Comparison of ENCODE assay signal across 21 mouse cellular contexts in the genomic region with DNA sequence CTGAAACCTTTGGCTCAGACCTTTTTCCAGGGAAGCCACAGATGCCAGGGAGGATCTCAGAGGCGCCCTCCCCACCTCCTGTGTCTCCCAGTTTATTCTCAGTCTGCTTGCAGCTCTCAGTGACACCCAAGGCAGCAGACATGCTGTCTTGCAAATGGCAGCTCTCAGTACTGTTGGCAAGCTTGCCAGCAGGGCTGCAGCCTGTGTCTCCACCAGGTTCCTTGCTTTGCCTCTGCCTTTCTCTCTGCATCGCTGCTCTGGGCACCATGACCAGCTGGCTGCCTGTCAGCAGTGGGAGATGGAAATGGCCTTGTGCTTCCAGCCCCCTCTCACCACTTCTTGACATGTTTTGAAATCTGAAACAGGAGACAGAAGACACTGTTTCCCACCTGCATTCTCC.
DNase-seq lines count a peak whose midpoint lies in the region; ATAC-seq lines count a peak whose summit lies in the region.
"Had no signal": no experiment of that assay in that cellular context is flagged by ENCODE, and none has a peak within 500 bp of the region (broad histone marks: within the 10 kb centered on the region; RNA-seq: fewer than 3 reads in every experiment).

No protein-coding gene starts in this region.

- peak; percentile 84 for DNase-seq in forebrain, embryonic 14.5 days (ENCODE audit: low spot score)
- no peak for DNase-seq in kidney, postnatal 14 days
- DNase-seq in brain, adult 2 months (ENCODE audit: low read depth, low spot score) = peak; percentile 2
- DNase-seq in brain, embryonic 18.5 days (ENCODE audit: low read depth, low spot score) = peak; percentile 56
- DNase-seq in Muller cell, postnatal 12 days (ENCODE audit: inconsistent ontology term) = no peak
- DNase-seq in frontal cortex, adult 2 months (ENCODE audit: extremely low spot score in 1 of 2, low spot score in 1 of 2) = no peak
- DNase-seq: gastrocnemius, postnatal 14 days; heart, adult 2 months; heart, postnatal 36 days; layer of hippocampus, adult 9-11 months; lung, adult 2 months; lung, postnatal 36 days; thymus, adult 18-20 months; thymus, postnatal 4 days had no signal

- no peak overlapping the region for H3K9ac ChIP-seq in forebrain, embryonic 14.5 days (ENCODE audit: low read length)
- no peak overlapping the region for H3K9ac ChIP-seq in forebrain, embryonic 12.5 days
- H3K9ac ChIP-seq in kidney, embryonic 15.5 days = no peak overlapping the region
- H3K9ac ChIP-seq: limb, embryonic 12.5 days; liver, embryonic 12.5 days; neural tube, embryonic 12.5 days; stomach, embryonic 15.5 days had no signal

- no peaks in the 10 kb centered on the region for H3K36me3 ChIP-seq in forebrain, embryonic 14.5 days (ENCODE audit: control insufficient read depth, insufficient read depth, low read length)
- H3K36me3 ChIP-seq in forebrain, embryonic 12.5 days (replicated peaks) = no peaks in the 10 kb centered on the region
- H3K36me3 ChIP-seq in kidney, embryonic 15.5 days = no peaks in the 10 kb centered on the region
- H3K36me3 ChIP-seq: limb, embryonic 12.5 days; liver, embryonic 12.5 days; neural tube, embryonic 12.5 days; stomach, embryonic 15.5 days had no signal

- no peaks in the 10 kb centered on the region for H3K27me3 ChIP-seq in forebrain, embryonic 14.5 days (replicated peaks; ENCODE audit: control insufficient read depth, insufficient read depth, low read length)
- no peaks in the 10 kb centered on the region for H3K27me3 ChIP-seq in forebrain, embryonic 12.5 days
- no peaks in the 10 kb centered on the region for H3K27me3 ChIP-seq in kidney, embryonic 15.5 days
- H3K27me3 ChIP-seq: limb, embryonic 12.5 days; liver, embryonic 12.5 days; neural tube, embryonic 12.5 days; stomach, embryonic 15.5 days had no signal

- H3K4me1 ChIP-seq in forebrain, embryonic 14.5 days (ENCODE audit: control insufficient read depth, insufficient read depth, low read length) = no peaks in the 10 kb centered on the region
- no peaks in the 10 kb centered on the region for H3K4me1 ChIP-seq in forebrain, embryonic 12.5 days
- H3K4me1 ChIP-seq in kidney, embryonic 15.5 days = no peaks in the 10 kb centered on the region
- H3K4me1 ChIP-seq: limb, embryonic 12.5 days; liver, embryonic 12.5 days; neural tube, embryonic 12.5 days; stomach, embryonic 15.5 days had no signal

- no peak overlapping the region for H3K4me2 ChIP-seq in forebrain, embryonic 14.5 days (ENCODE audit: low read length)
- no peak overlapping the region for H3K4me2 ChIP-seq in forebrain, embryonic 12.5 days
- H3K4me2 ChIP-seq in kidney, embryonic 15.5 days = no peak overlapping the region
- H3K4me2 ChIP-seq: limb, embryonic 12.5 days; liver, embryonic 12.5 days; neural tube, embryonic 12.5 days; stomach, embryonic 15.5 days had no signal

- peak overlapping the region; percentile 21; the same call in 1 of the 2 replicates for H3K27ac ChIP-seq in forebrain, embryonic 14.5 days (ENCODE audit: low read depth, low read length)
- no peak overlapping the region for H3K27ac ChIP-seq in forebrain, embryonic 12.5 days
- H3K27ac ChIP-seq in kidney, embryonic 15.5 days = no peak overlapping the region
- H3K27ac ChIP-seq: heart, adult 2 months; limb, embryonic 12.5 days; liver, embryonic 12.5 days; neural tube, embryonic 12.5 days; stomach, embryonic 15.5 days had no signal

- 52% methylated on average over 2 of the region's 2 CpGs for WGBS in forebrain, embryonic 14.5 days
- WGBS in forebrain, embryonic 12.5 days = 88% methylated on average over 2 of the region's 2 CpGs
- WGBS in kidney, embryonic 15.5 days = 64% methylated on average over 2 of the region's 2 CpGs

- peak; percentile 97 for ATAC-seq in forebrain, embryonic 14.5 days
- no peak for ATAC-seq in forebrain, embryonic 12.5 days (ENCODE audit: low FRiP score)
- ATAC-seq in kidney, embryonic 15.5 days (replicated peaks; ENCODE audit: low FRiP score) = peak; percentile 64
- ATAC-seq: liver, embryonic 12.5 days had no signal

- no peak overlapping the region for H3K4me3 ChIP-seq in forebrain, embryonic 14.5 days (ENCODE audit: low read depth, low read length)
- H3K4me3 ChIP-seq in forebrain, embryonic 12.5 days (replicated peaks) = no peak overlapping the region
- H3K4me3 ChIP-seq in kidney, embryonic 15.5 days (replicated peaks) = no peak overlapping the region
- H3K4me3 ChIP-seq: erythroblast, embryonic 14.5 days; heart, adult 2 months; limb, embryonic 12.5 days; liver, embryonic 12.5 days; neural tube, embryonic 12.5 days; stomach, embryonic 15.5 days had no signal

- no peaks in the 10 kb centered on the region for H3K9me3 ChIP-seq in forebrain, embryonic 14.5 days (replicated peaks; ENCODE audit: control insufficient read depth, low read length)
- H3K9me3 ChIP-seq in forebrain, embryonic 12.5 days = no peaks in the 10 kb centered on the region
- H3K9me3 ChIP-seq in kidney, embryonic 15.5 days (replicated peaks) = no peaks in the 10 kb centered on the region
- H3K9me3 ChIP-seq: limb, embryonic 12.5 days; liver, embryonic 12.5 days; neural tube, embryonic 12.5 days; stomach, embryonic 15.5 days had no signal

Comparison
In these comparisons a context has a peak if more than half of its experiments do, and no peak if none do; other contexts are left out.
1. DNase-seq: peak in forebrain, embryonic 14.5 days (single experiment), brain, adult 2 months (single experiment) and brain, embryonic 18.5 days (single experiment); none in kidney, postnatal 14 days (single experiment), Muller cell, postnatal 12 days (single experiment) and frontal cortex, adult 2 months (0 of 2).